Comparison of ENCODE assay signal across 11 mouse cellular contexts in the genomic region with DNA sequence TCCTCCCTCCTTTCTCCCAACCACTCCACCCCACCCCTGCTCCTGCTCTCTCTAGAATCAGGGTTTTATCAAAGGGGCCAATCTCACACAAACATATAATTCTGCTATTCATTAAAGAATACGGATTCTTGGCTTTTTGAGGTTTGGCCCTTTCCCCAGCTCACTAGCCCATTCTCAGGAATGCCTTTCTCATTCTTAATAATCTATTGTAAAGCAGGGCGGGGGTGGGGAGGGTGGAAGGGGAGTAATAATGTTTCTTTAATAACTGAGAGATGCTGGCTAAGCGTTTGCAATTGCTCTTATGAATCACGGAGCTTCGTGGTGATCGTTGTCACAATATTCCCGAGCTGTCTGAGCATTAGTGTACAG. TPM values are rescaled to one million over a fixed set of nuclear protein-coding genes. Genes with fewer than 3 reads are reported as not detected.
DNase-seq lines count a peak whose midpoint lies in the region; ATAC-seq lines count a peak whose summit lies in the region.
"Had no signal": no experiment of that assay in that cellular context is flagged by ENCODE, and none has a peak within 500 bp of the region (broad histone marks: within the 10 kb centered on the region; RNA-seq: fewer than 3 reads in every experiment).

No protein-coding gene starts in this region.

- H3K4me2 ChIP-seq in kidney, embryonic 14.5 days (replicated peaks; ENCODE audit: low read depth, low read length): peak overlapping the region; percentile 35
- peak overlapping the region; percentile 49 for H3K4me2 ChIP-seq in embryonic facial prominence, embryonic 14.5 days (ENCODE audit: low read depth, low read length)
- peak overlapping the region; percentile 38 for H3K4me2 ChIP-seq in hindbrain, embryonic 16.5 days (ENCODE audit: low read length)
- peak overlapping the region; percentile 26 for H3K4me2 ChIP-seq in midbrain, embryonic 16.5 days (ENCODE audit: low read length)

- WGBS in kidney, embryonic 14.5 days: 56% methylated on average over 7 of the region's 7 CpGs
- WGBS in embryonic facial prominence, embryonic 14.5 days: 49% methylated on average over 7 of the region's 7 CpGs
- WGBS in hindbrain, embryonic 16.5 days: 44% methylated on average over 7 of the region's 7 CpGs
- 48% methylated on average over 7 of the region's 7 CpGs for WGBS in midbrain, embryonic 16.5 days

- H3K27me3 ChIP-seq in kidney, embryonic 14.5 days (ENCODE audit: control insufficient read depth, insufficient read depth, low read length): no peaks in the 10 kb centered on the region
- H3K27me3 ChIP-seq in embryonic facial prominence, embryonic 14.5 days (replicated peaks; ENCODE audit: control insufficient read depth, insufficient read depth, low read length): no peaks in the 10 kb centered on the region
- H3K27me3 ChIP-seq in hindbrain, embryonic 16.5 days (replicated peaks; ENCODE audit: control insufficient read depth, insufficient read depth, low read length): no peaks in the 10 kb centered on the region
- H3K27me3 ChIP-seq in midbrain, embryonic 16.5 days (ENCODE audit: control insufficient read depth, insufficient read depth, low read depth, low read length): no peaks in the 10 kb centered on the region

- H3K4me1 ChIP-seq in kidney, embryonic 14.5 days (ENCODE audit: control insufficient read depth, insufficient read depth, low read length): 0 out of 2 replicates have a peak, but pooled peaks cover 6% of the 10 kb centered on the region
- H3K4me1 ChIP-seq in embryonic facial prominence, embryonic 14.5 days (ENCODE audit: control insufficient read depth, insufficient read depth, low read length): peaks cover 7% of the 10 kb centered on the region; the same call in 1 of the 2 replicates
- peaks cover 11% of the 10 kb centered on the region for H3K4me1 ChIP-seq in hindbrain, embryonic 16.5 days (ENCODE audit: control insufficient read depth, insufficient read depth, low read depth, low read length)
- peaks cover 16% of the 10 kb centered on the region for H3K4me1 ChIP-seq in midbrain, embryonic 16.5 days (ENCODE audit: control insufficient read depth, insufficient read depth, low read length)

- H3K4me3 ChIP-seq in kidney, embryonic 14.5 days (ENCODE audit: low read length): peak overlapping the region; percentile 17; the same call in 1 of the 2 replicates
- no peak overlapping the region for H3K4me3 ChIP-seq in embryonic facial prominence, embryonic 14.5 days (ENCODE audit: low read depth, low read length)
- no peak overlapping the region; the same call in 1 of the 2 replicates for H3K4me3 ChIP-seq in hindbrain, embryonic 16.5 days (ENCODE audit: low read length)
- H3K4me3 ChIP-seq in midbrain, embryonic 16.5 days (ENCODE audit: low read depth, low read length): no peak overlapping the region
- H3K4me3 ChIP-seq: layer of hippocampus, adult 2 months had no signal

- H3K9ac ChIP-seq in kidney, embryonic 14.5 days (ENCODE audit: low read depth, low read length): no peak overlapping the region
- H3K9ac ChIP-seq in embryonic facial prominence, embryonic 14.5 days (ENCODE audit: low read depth, low read length): peak overlapping the region; percentile 51
- H3K9ac ChIP-seq in hindbrain, embryonic 16.5 days (ENCODE audit: low read depth, low read length): peak overlapping the region; percentile 14; the same call in 1 of the 2 replicates
- 0 out of 2 replicates have a peak overlapping the region, but pooled peaks have one; percentile 7 for H3K9ac ChIP-seq in midbrain, embryonic 16.5 days (ENCODE audit: low read depth, low read length)

- H3K36me3 ChIP-seq in kidney, embryonic 14.5 days (ENCODE audit: control insufficient read depth, insufficient read depth, low read length): no peaks in the 10 kb centered on the region
- H3K36me3 ChIP-seq in embryonic facial prominence, embryonic 14.5 days (ENCODE audit: control insufficient read depth, insufficient read depth, low read length): no peaks in the 10 kb centered on the region
- no peaks in the 10 kb centered on the region for H3K36me3 ChIP-seq in hindbrain, embryonic 16.5 days (ENCODE audit: control insufficient read depth, insufficient read depth, low read length)
- no peaks in the 10 kb centered on the region for H3K36me3 ChIP-seq in midbrain, embryonic 16.5 days (ENCODE audit: control insufficient read depth, insufficient read depth, low read length)

- intact Hi-C loops in left cerebral cortex, postnatal 10 days (cut with DNase I): no loop called here

- DNase-seq in kidney, postnatal 4 days: no peak
- peak; percentile 42 for DNase-seq in embryonic facial prominence, embryonic 14.5 days (ENCODE audit: low spot score)
- DNase-seq in adrenal gland, adult 8-10 months: no peak
- no peak for DNase-seq in left cerebral cortex, postnatal 10 days (ENCODE audit: extremely low spot score in 1 of 2, low spot score in 2 of 2)
- no peak for DNase-seq in right cerebral cortex, adult 18-20 months
- DNase-seq: cerebellum, postnatal 10 days; lung, adult 18-20 months had no signal

- ATAC-seq in kidney, embryonic 14.5 days (ENCODE audit: low FRiP score, low TSS enrichment): no peak
- no peak for ATAC-seq in embryonic facial prominence, embryonic 14.5 days (ENCODE audit: low read depth)
- ATAC-seq in hindbrain, embryonic 16.5 days: no peak
- no peak for ATAC-seq in midbrain, embryonic 16.5 days

- H3K27ac ChIP-seq in kidney, embryonic 14.5 days (ENCODE audit: low read depth, low read length): no peak overlapping the region
- peak overlapping the region; percentile 65 for H3K27ac ChIP-seq in embryonic facial prominence, embryonic 14.5 days (replicated peaks; ENCODE audit: low read depth, low read length)
- peak overlapping the region; percentile 52; the same call in 1 of the 2 replicates for H3K27ac ChIP-seq in hindbrain, embryonic 16.5 days (ENCODE audit: low read depth, low read length)
- peak overlapping the region; percentile 66 for H3K27ac ChIP-seq in midbrain, embryonic 16.5 days (ENCODE audit: low read length)
- H3K27ac ChIP-seq: layer of hippocampus, adult 2 months had no signal

- no peaks in the 10 kb centered on the region for H3K9me3 ChIP-seq in kidney, embryonic 14.5 days (ENCODE audit: control insufficient read depth, low read length)
- H3K9me3 ChIP-seq in embryonic facial prominence, embryonic 14.5 days (ENCODE audit: control insufficient read depth, low read length): no peaks in the 10 kb centered on the region
- no peaks in the 10 kb centered on the region for H3K9me3 ChIP-seq in hindbrain, embryonic 16.5 days (ENCODE audit: control insufficient read depth, low read length)
- no peaks in the 10 kb centered on the region for H3K9me3 ChIP-seq in midbrain, embryonic 16.5 days (replicated peaks; ENCODE audit: control insufficient read depth, low read length, poor library complexity, severe bottlenecking)

RNA-seq across cellular contexts. Expression of a gene that starts 27.3 kb away (rescaled TPM):
- 33.7 and 62.9 TPM in 2 replicates for polyA plus RNA-seq in kidney, embryonic 14.5 days (2014; fragmentation: Nextera tagmentation; extraction: Ambion mirVana)
- 71.1 and 72.4 TPM in 2 replicates for polyA plus RNA-seq in embryonic facial prominence, embryonic 14.5 days (2014; fragmentation: Nextera tagmentation; extraction: Ambion mirVana)
- 96.7 and 105 TPM in 2 replicates for polyA plus RNA-seq in hindbrain, embryonic 16.5 days (2015; fragmentation: Nextera tagmentation; extraction: Ambion mirVana)
- 108 and 136 TPM in 2 replicates for polyA plus RNA-seq in midbrain, embryonic 16.5 days (2015; fragmentation: Nextera tagmentation; extraction: Ambion mirVana)
- total RNA-seq in adrenal gland, adult 8-10 months (2022): 10 to 100 TPM; 71.0 to 90.9 (median 89.5) TPM
- 100 to 1,000 TPM; 265 to 279 TPM for total RNA-seq in left cerebral cortex, postnatal 10 days (2021)
